Mouse (Mus musculus) midbrain, embryonic 14.5 days (tissue): ENCODE measurements around the gene Rpl26. TPM values are rescaled to one million over a fixed set of nuclear protein-coding genes. Genes with fewer than 3 reads are reported as not detected.
"Not testable (repeated sequence)": the region's sequence is repeated elsewhere in the genome, so short reads cannot be mapped to it uniquely, and the experiment has no call there.

Experiments used
- ATAC-seq: fragments of 200-750 bp; cut with Nextera tagmentation; 2 replicates; pipeline ENCODE4 v1.8.0; 2017; ENCODE audit warnings: moderate number of reproducible peaks, moderate library complexity; ENCODE audit not compliant: low FRiP score, low TSS enrichment
- DNase-seq: peaks from one replicate; pipeline ENCODE4 v3.0.0-alpha.2; 2015
- H3K27ac ChIP-seq: fragments of 300-500 bp; sonication (generic); replicated peaks from 2 replicates; pipeline ENCODE4 v1.5.1; 2014; ENCODE audit warnings: mild to moderate bottlenecking, low read depth, low read length, moderate library complexity
- H3K27me3 ChIP-seq: fragments of 300-500 bp; sonication (generic); 2 replicates; pipeline ENCODE4 v1.6.1; 2014; ENCODE audit warnings: low read length, control low read depth, mixed read lengths; ENCODE audit not compliant: control insufficient read depth, insufficient read depth
- H3K36me3 ChIP-seq: fragments of 300-500 bp; sonication (generic); 2 replicates; pipeline ENCODE4 v1.6.1; 2014; ENCODE audit warnings: low read length, control low read depth; ENCODE audit not compliant: control insufficient read depth, insufficient read depth
- H3K4me1 ChIP-seq: fragments of 300-500 bp; sonication (generic); 2 replicates; pipeline ENCODE4 v1.6.1; 2014; ENCODE audit warnings: mild to moderate bottlenecking, antibody characterized with exemption, low read length, control low read depth; ENCODE audit not compliant: control insufficient read depth, insufficient read depth
- H3K4me2 ChIP-seq: fragments of 300-500 bp; sonication (generic); 2 replicates; pipeline ENCODE4 v1.6.1; 2014; ENCODE audit warnings: mild to moderate bottlenecking, low read length, moderate library complexity
- H3K4me3 ChIP-seq: fragments of 300-500 bp; sonication (generic); replicated peaks from 2 replicates; pipeline ENCODE4 v1.5.1; 2014; ENCODE audit warnings: low read depth, low read length
- H3K9ac ChIP-seq: fragments of 300-500 bp; sonication (generic); replicated peaks from 2 replicates; pipeline ENCODE4 v1.6.1; 2014; ENCODE audit warnings: mild to moderate bottlenecking, low read length, moderate library complexity
- H3K9me3 ChIP-seq: fragments of 300-500 bp; sonication (generic); 2 replicates; pipeline ENCODE4 v1.6.1; 2016; ENCODE audit warnings: low read length, control low read depth, mixed read lengths; ENCODE audit not compliant: control insufficient read depth
- WGBS: fragments of 180-500 bp; shearing (Covaris S2); extraction: QIAGEN DNeasy Blood & Tissue Kit; methylation state at CpG from one replicate; pipeline ENCODE4 v1.1.7; 2014; 5-methylcytosine and 5-hydroxymethylcytosine counted together
- polyA plus RNA-seq: library from polyadenylated mRNA; unstranded; fragments of >200 nt; fragmentation: Nextera tagmentation; extraction: Ambion mirVana; gene quantifications from 2 replicates; pipeline ENCODE4 v1.2.1, GENCODE M21; 2014

Rpl26 gene
- polyA plus RNA-seq, 1 experiment from 2014 or later = 670 TPM

GRCm38 (mm10) chr11:68923191-68923590 lies 21.8 kb downstream of the Rpl26 start:
- no peak overlapping the region for H3K4me2 ChIP-seq
- 67% methylated on average over 3 of the region's 3 CpGs for WGBS

DNA sequence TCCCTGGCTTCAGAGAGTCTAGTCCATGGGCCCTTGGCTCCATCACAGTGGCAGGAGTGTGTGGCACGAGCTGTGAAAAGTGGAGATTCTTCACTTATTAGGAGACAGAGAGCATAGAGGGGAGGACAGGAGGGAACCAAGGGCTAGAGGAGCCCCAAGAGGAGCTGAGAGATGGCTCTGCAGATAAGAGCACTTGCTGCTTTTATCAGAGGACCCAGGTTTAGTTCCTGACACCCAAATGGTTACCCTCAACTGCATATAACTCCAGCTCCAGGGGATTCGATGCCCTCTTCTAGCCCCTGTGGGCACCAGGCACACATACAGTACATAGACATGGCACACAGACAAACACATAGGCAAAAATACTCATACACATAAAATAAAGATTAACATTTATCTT lies 23.4 kb downstream of the Rpl26 start:
- no peak for ATAC-seq
- Histone ChIP-seq H3K4me3 (no peak overlapping the region), H3K36me3 (no peaks in the 10 kb centered on the region), H3K27ac (no peak overlapping the region), H3K27me3 (no peaks in the 10 kb centered on the region), H3K4me1 (no peaks in the 10 kb centered on the region), H3K4me2 (no peak overlapping the region), H3K9ac (no peak overlapping the region), H3K9me3 (no peaks in the 10 kb centered on the region)
- WGBS = 79% methylated on average over 2 of the region's 2 CpGs
- no peak for DNase-seq

More at GRCm38 (mm10) chr11:68923191-68923590, 21.8 kb downstream of the Rpl26 start:
- ATAC-seq (no peak), DNase-seq (no peak)
- Histone ChIP-seq H3K36me3 (no peaks in the 10 kb centered on the region), H3K4me3 (no peak overlapping the region), H3K9ac (no peak overlapping the region), H3K27me3 (no peaks in the 10 kb centered on the region), H3K4me1 (no peaks in the 10 kb centered on the region), H3K27ac (no peak overlapping the region), H3K9me3 (no peaks in the 10 kb centered on the region)

- no peak within 1 kb of the TSS for H3K4me2 ChIP-seq
- 81% methylated on average over 3 of the region's 3 CpGs for WGBS
- H3K9me3 ChIP-seq = no peaks in the 10 kb centered on the region
- no peak for ATAC-seq
- H3K36me3 ChIP-seq = no peaks in the 10 kb centered on the region
- no peaks in the 10 kb centered on the region for H3K27me3 ChIP-seq
- H3K4me3 ChIP-seq = no peak within 1 kb of the TSS
- H3K4me1 ChIP-seq = no peaks in the 10 kb centered on the region
- H3K9ac ChIP-seq = no peak within 1 kb of the TSS
- H3K27ac ChIP-seq = no peak within 1 kb of the TSS
- no peak for DNase-seq
Measured at GRCm38 (mm10) chr11:68926981-68927380, 25.6 kb downstream of the Rpl26 start, which contains the start of gene Odf4. Odf4 (minus strand) TSS chr11:68927081.

DNA sequence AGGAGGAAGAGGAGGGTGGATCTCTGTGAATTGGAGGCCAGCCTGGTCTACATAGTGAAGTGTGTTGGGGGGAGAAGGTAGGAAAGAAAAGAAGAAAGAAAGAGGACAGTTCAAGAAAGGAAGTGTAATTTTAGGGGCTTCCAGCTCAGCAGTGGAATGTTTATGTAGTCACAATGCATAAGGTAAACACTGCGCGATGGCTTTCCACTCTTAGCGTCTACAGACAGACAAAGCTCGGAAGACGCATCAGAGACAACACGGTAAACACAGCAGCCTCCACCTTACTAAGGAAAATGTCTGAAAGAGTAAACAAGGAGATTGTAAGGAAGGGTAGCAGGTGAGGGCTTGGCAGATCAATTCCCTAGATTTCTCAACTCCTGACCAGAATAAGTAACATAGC lies 28.6 kb downstream of the Rpl26 start:
- no peaks in the 10 kb centered on the region for H3K36me3 ChIP-seq
- no peak overlapping the region for H3K4me3 ChIP-seq
- H3K9ac ChIP-seq = no peak overlapping the region
- no peak for DNase-seq
- H3K4me2 ChIP-seq = no peak overlapping the region
- ATAC-seq = no peak
- no peaks in the 10 kb centered on the region for H3K27me3 ChIP-seq
- WGBS = 88% methylated on average over 6 of the region's 6 CpGs
- no peaks in the 10 kb centered on the region for H3K9me3 ChIP-seq
- no peak overlapping the region for H3K27ac ChIP-seq
- H3K4me1 ChIP-seq = no peaks in the 10 kb centered on the region

- 68% methylated on average over 5 of the region's 5 CpGs for WGBS
- no peaks in the 10 kb centered on the region for H3K9me3 ChIP-seq
- no peak overlapping the region for H3K4me3 ChIP-seq
- ATAC-seq (no peak), DNase-seq (peak; percentile 46)
- H3K4me2 ChIP-seq = no peak overlapping the region
- peak overlapping the region; percentile 20; the same call in 1 of the 2 replicates for H3K27ac ChIP-seq
- no peaks in the 10 kb centered on the region for H3K36me3 ChIP-seq
- no peak overlapping the region for H3K9ac ChIP-seq
- H3K4me1 ChIP-seq = no peaks in the 10 kb centered on the region
- no peaks in the 10 kb centered on the region for H3K27me3 ChIP-seq
Measured at GRCm38 (mm10) chr11:68933885-68934507, 32.6 kb downstream of the Rpl26 start.

DNA sequence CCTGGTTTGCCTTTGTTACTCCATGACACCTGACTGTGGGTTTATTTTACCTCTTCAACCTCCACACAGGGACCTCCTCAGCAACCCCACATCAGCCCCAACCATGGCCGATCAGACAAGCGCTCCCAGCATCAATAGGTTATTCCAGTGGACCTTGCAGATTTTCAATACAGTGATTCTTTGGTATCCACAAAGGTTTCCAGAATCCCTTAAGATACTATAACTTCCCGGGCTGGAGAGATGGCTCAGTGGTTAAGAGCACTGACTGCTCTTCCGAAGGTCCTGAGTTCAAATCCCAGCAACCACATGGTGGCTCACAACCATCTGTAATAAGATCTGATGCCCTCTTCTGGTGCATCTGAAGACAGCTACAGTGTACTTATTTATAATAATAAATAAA lies 35.6 kb downstream of the Rpl26 start:
- H3K9ac ChIP-seq, H3K4me2 ChIP-seq, H3K4me3 ChIP-seq, H3K9me3 ChIP-seq, H3K27me3 ChIP-seq, H3K36me3 ChIP-seq, H3K4me1 ChIP-seq, DNase-seq, ATAC-seq, H3K27ac ChIP-seq: not testable (repeated sequence)
- WGBS = 88% methylated on average over 4 of the region's 4 CpGs

GRCm38 (mm10) chr11:68939451-68940304 lies 38.3 kb downstream of the Rpl26 start:
- H3K9ac ChIP-seq = peak overlapping the region; percentile 56
- peak overlapping the region; percentile 76 for H3K27ac ChIP-seq
- WGBS = 2% methylated on average over 16 of the region's 16 CpGs
- H3K9me3 ChIP-seq = no peaks in the 10 kb centered on the region
- peak overlapping the region; percentile 76 for H3K4me2 ChIP-seq
- peak overlapping the region; percentile 46 for H3K4me3 ChIP-seq
- 0 out of 2 replicates have a peak, but pooled peaks cover 2% of the 10 kb centered on the region for H3K36me3 ChIP-seq
- 0 out of 2 replicates have a peak, but pooled peaks cover 8% of the 10 kb centered on the region for H3K4me1 ChIP-seq
- DNase-seq = peak; percentile 94
- no peaks in the 10 kb centered on the region for H3K27me3 ChIP-seq
- peak; percentile 99 for ATAC-seq

- H3K4me2 ChIP-seq = peak overlapping the region; percentile 76
- no peaks in the 10 kb centered on the region for H3K27me3 ChIP-seq
- H3K9me3 ChIP-seq = no peaks in the 10 kb centered on the region
- 0 out of 2 replicates have a peak overlapping the region, but pooled peaks have one; percentile 76 for H3K27ac ChIP-seq
- DNase-seq = no peak
- 59% methylated on average over 4 of the region's 4 CpGs for WGBS
- H3K36me3 ChIP-seq = 0 out of 2 replicates have a peak, but pooled peaks cover 4% of the 10 kb centered on the region
- ATAC-seq = no peak
- peak overlapping the region; percentile 46 for H3K4me3 ChIP-seq
- peak overlapping the region; percentile 56; the same call in 1 of the 2 replicates for H3K9ac ChIP-seq
- 0 out of 2 replicates have a peak, but pooled peaks cover 8% of the 10 kb centered on the region for H3K4me1 ChIP-seq
Measured at GRCm38 (mm10) chr11:68940516-68940915, 39.1 kb downstream of the Rpl26 start.
